Mouse (Mus musculus) neutrophil, adult 5-6 weeks (primary cell): ENCODE measurements around the gene Hspb11. TPM values are rescaled to one million over a fixed set of nuclear protein-coding genes. Genes with fewer than 3 reads are reported as not detected.

ENCODE experiments used
- ATAC-seq: fragments of 151-379, 151-347 bp; 2 replicates; pipeline ENCODE4 v1.8.0; 2017; ENCODE audit warnings: mild to moderate bottlenecking, moderate TSS enrichment; ENCODE audit not compliant: insufficient number of reproducible peaks, poor library complexity, low FRiP score, severe bottlenecking; ENCODE audit errors: extremely low read depth
- total RNA-seq: library from RNA; stranded (forward); fragments of 200-1000 nt; gene quantifications from 2 replicates; pipeline ENCODE4 v1.2.3, GENCODE M21; 2017

Gene Hspb11
- total RNA-seq, 1 experiment from 2014 or later: 11.1 TPM

- ATAC-seq: no peak
These were observed 6.3 kb upstream of the Hspb11 start for GRCm38 (mm10) chr4:107247110-107247509.

GRCm38 (mm10) chr4:107248061-107248460, 5.3 kb upstream of the Hspb11 start:
- no peak for ATAC-seq

GRCm38 (mm10) chr4:107249471-107249870, 3.9 kb upstream of the Hspb11 start:
- ATAC-seq: no peak

GRCm38 (mm10) chr4:107250494-107250893, 2.9 kb upstream of the Hspb11 start:
- ATAC-seq: peak; percentile 18; the same call in 1 of the 2 replicates

- ATAC-seq: no peak
These were observed 871 bp upstream of the Hspb11 start for GRCm38 (mm10) chr4:107252522-107252921.

GRCm38 (mm10) chr4:107254414-107254813, 1.0 kb downstream of the Hspb11 start:
- no peak for ATAC-seq

GRCm38 (mm10) chr4:107260001-107260400, 6.6 kb downstream of the Hspb11 start:
- no peak for ATAC-seq

- ATAC-seq: no peak
These were observed 20.3 kb downstream of the Hspb11 start for GRCm38 (mm10) chr4:107273683-107274082.

- ATAC-seq: no peak
These were observed 21.1 kb downstream of the Hspb11 start for GRCm38 (mm10) chr4:107274511-107274910.

GRCm38 (mm10) chr4:107278188-107278707, 24.9 kb downstream of the Hspb11 start:
- no peak for ATAC-seq

- no peak for ATAC-seq
These were observed 27.6 kb downstream of the Hspb11 start for GRCm38 (mm10) chr4:107280843-107281475.

GRCm38 (mm10) chr4:107285446-107286200, 32.2 kb downstream of the Hspb11 start:
- peak; percentile 49; the same call in 1 of the 2 replicates for ATAC-seq

- ATAC-seq: no peak
These were observed 33.0 kb downstream of the Hspb11 start for GRCm38 (mm10) chr4:107286386-107286785.

GRCm38 (mm10) chr4:107287517-107287916, 34.1 kb downstream of the Hspb11 start:
- no peak for ATAC-seq

GRCm38 (mm10) chr4:107291611-107292272, 38.3 kb downstream of the Hspb11 start:
- ATAC-seq: no peak

- no peak for ATAC-seq
These were observed 38.9 kb downstream of the Hspb11 start for GRCm38 (mm10) chr4:107292273-107292662.

GRCm38 (mm10) chr4:107298071-107298606, 44.7 kb downstream of the Hspb11 start:
- ATAC-seq: no peak

- ATAC-seq: no peak
These were observed 46.5 kb downstream of the Hspb11 start for GRCm38 (mm10) chr4:107299779-107300340.

- ATAC-seq: no peak
These were observed 47.0 kb downstream of the Hspb11 start for GRCm38 (mm10) chr4:107300371-107300770.
